Comparison of ENCODE assay signal across 12 mouse cellular contexts in genomic region chr12:16665022-16665421, GRCm38 (mm10). TPM values are rescaled to one million over a fixed set of nuclear protein-coding genes. Genes with fewer than 3 reads are reported as not detected.
DNase-seq lines count a peak whose midpoint lies in the region; ATAC-seq and TF ChIP-seq lines count a peak whose summit lies in the region.
"Had no signal": no experiment of that assay in that cellular context is flagged by ENCODE, and none has a peak within 500 bp of the region (broad histone marks: within the 10 kb centered on the region; RNA-seq: fewer than 3 reads in every experiment).

No protein-coding gene starts in this region.

- no peak overlapping the region for H3K4me2 ChIP-seq in CH12.LX (ENCODE audit: insufficient read depth, low read depth, poor library complexity, severe bottlenecking)
- H3K4me2 ChIP-seq in forebrain, embryonic 15.5 days (replicated peaks): no peak overlapping the region
- no peak overlapping the region for H3K4me2 ChIP-seq in midbrain, embryonic 11.5 days
- H3K4me2 ChIP-seq: liver, embryonic 15.5 days had no signal

- in situ Hi-C loops in CH12.LX (cut with MboI; ENCODE audit: low pct_ligation_motif_present, low pct_unique_long_range_greater_than_20kb, low sequenced_read_pairs): no loop called here

- no peak for TF ChIP-seq RAD21 in CH12.LX (IDR thresholded peaks at IDR 0.05; ENCODE audit: low read depth, low read length)

- DNase-seq in CH12.LX (ENCODE audit: extremely low read depth) (peak; percentile 2), ES-CJ7 (ENCODE audit: low read depth, low spot score) (peak; percentile 91)
- no peak for DNase-seq in midbrain, embryonic 11.5 days (ENCODE audit: low spot score, missing footprints)
- DNase-seq in adrenal gland, postnatal 25 days: no peak
- DNase-seq in urinary bladder, postnatal 36 days (ENCODE audit: low spot score in 2 of 2): no peak
- DNase-seq: gastrocnemius, postnatal 36 days; heart, postnatal 14 days; right cerebral cortex, postnatal 4 days; thymus, postnatal 25 days had no signal

- H3K9ac ChIP-seq in CH12.LX (ENCODE audit: insufficient read depth, low read depth): no peak overlapping the region
- no peak overlapping the region for H3K9ac ChIP-seq in forebrain, embryonic 15.5 days (replicated peaks)
- H3K9ac ChIP-seq in midbrain, embryonic 11.5 days (ENCODE audit: low read length): no peak overlapping the region
- H3K9ac ChIP-seq: liver, embryonic 15.5 days had no signal

- no peaks in the 10 kb centered on the region for H3K4me1 ChIP-seq in CH12.LX (ENCODE audit: control insufficient read depth in 1 of 2, insufficient read depth in 2 of 2)
- peaks cover 3% of the 10 kb centered on the region for H3K4me1 ChIP-seq in forebrain, embryonic 15.5 days
- H3K4me1 ChIP-seq in midbrain, embryonic 11.5 days (ENCODE audit: control insufficient read depth, insufficient read depth, low read length): peaks cover 4% of the 10 kb centered on the region
- H3K4me1 ChIP-seq: liver, embryonic 15.5 days had no signal

- no peak overlapping the region for H3K4me3 ChIP-seq in CH12.LX (replicated peaks in 1 of 3; ENCODE audit: low read depth in 2 of 3, low read length in 2 of 3, poor library complexity in 1 of 3)
- H3K4me3 ChIP-seq in forebrain, embryonic 15.5 days: no peak overlapping the region
- H3K4me3 ChIP-seq in midbrain, embryonic 11.5 days (ENCODE audit: low read depth, low read length): no peak overlapping the region
- H3K4me3 ChIP-seq: liver, embryonic 15.5 days had no signal

- no peak for TF ChIP-seq EP300 in CH12.LX (IDR thresholded peaks at IDR 0.05; ENCODE audit: low read length)

- dilution Hi-C loops in CH12.LX (cut with MboI; ENCODE audit: extremely low pct_ligation_motif_present, extremely low pct_unique_long_range_greater_than_20kb, low sequenced_read_pairs): no loop called here

- no peaks in the 10 kb centered on the region for H3K9me3 ChIP-seq in CH12.LX (replicated peaks; ENCODE audit: low read length)
- H3K9me3 ChIP-seq in forebrain, embryonic 15.5 days: no peaks in the 10 kb centered on the region
- H3K9me3 ChIP-seq in midbrain, embryonic 11.5 days (ENCODE audit: control insufficient read depth, low read length): no peaks in the 10 kb centered on the region
- H3K9me3 ChIP-seq: liver, embryonic 15.5 days had no signal

- TF ChIP-seq POLR2A in CH12.LX (IDR thresholded peaks at IDR 0.05; ENCODE audit: low read depth, low read length): no peak

- no peak overlapping the region for H3K27ac ChIP-seq in CH12.LX (ENCODE audit: insufficient read depth, low read depth)
- no peak overlapping the region for H3K27ac ChIP-seq in forebrain, embryonic 15.5 days (replicated peaks)
- no peak overlapping the region for H3K27ac ChIP-seq in midbrain, embryonic 11.5 days (ENCODE audit: low read depth, low read length)
- H3K27ac ChIP-seq: liver, embryonic 15.5 days had no signal

- no peak for TF ChIP-seq CTCF in CH12.LX (conservative IDR thresholded peaks at IDR 0.05 in 1 of 2, IDR thresholded peaks at IDR 0.05 in 1 of 2; ENCODE audit: low read depth in 2 of 2, low read length in 2 of 2)

- peak; percentile 24 for ATAC-seq in forebrain, embryonic 15.5 days (replicated peaks)
- ATAC-seq in midbrain, embryonic 11.5 days (ENCODE audit: low FRiP score): peak; percentile 49
- ATAC-seq in megakaryocyte progenitor cell, adult 5-6 weeks (replicated peaks; ENCODE audit: poor library complexity): no peak

- no peaks in the 10 kb centered on the region for H3K36me3 ChIP-seq in CH12.LX (replicated peaks in 1 of 2; ENCODE audit: control insufficient read depth in 1 of 2, insufficient read depth in 1 of 2, low read length in 1 of 2)
- no peaks in the 10 kb centered on the region for H3K36me3 ChIP-seq in forebrain, embryonic 15.5 days
- no peaks in the 10 kb centered on the region for H3K36me3 ChIP-seq in midbrain, embryonic 11.5 days (ENCODE audit: control insufficient read depth, insufficient read depth, low read length)
- H3K36me3 ChIP-seq: liver, embryonic 15.5 days had no signal

- 14% methylated on average over 1 of the region's 2 CpGs for WGBS in forebrain, embryonic 15.5 days
- 0% methylated on average over 2 of the region's 2 CpGs for whole genome bisulfite sequencing in midbrain, embryonic 11.5 days

- no peaks in the 10 kb centered on the region for H3K27me3 ChIP-seq in CH12.LX (replicated peaks)
- H3K27me3 ChIP-seq in forebrain, embryonic 15.5 days: no peaks in the 10 kb centered on the region
- H3K27me3 ChIP-seq in midbrain, embryonic 11.5 days (ENCODE audit: control insufficient read depth, insufficient read depth, low read length): no peaks in the 10 kb centered on the region
- H3K27me3 ChIP-seq: liver, embryonic 15.5 days had no signal

- no peaks in the 10 kb centered on the region for H3K79me2 ChIP-seq in CH12.LX (replicated peaks; ENCODE audit: control insufficient read depth, extremely low read depth, insufficient read depth, poor library complexity, severe bottlenecking)

TF ChIP-seq in CH12.LX, 34 proteins besides CTCF, POLR2A, EP300 and RAD21:
- TF ChIP-seq E2F4 (IDR thresholded peaks at IDR 0.05; ENCODE audit: insufficient replicate concordance, low read depth, low read length) (no peak), HCFC1 (IDR thresholded peaks at IDR 0.05; ENCODE audit: low read depth, low read length) (no peak), PAX5 (IDR thresholded peaks at IDR 0.05; ENCODE audit: low read length) (no peak), MYC (IDR thresholded peaks at IDR 0.05; ENCODE audit: low read depth, low read length) (no peak), SIN3A (IDR thresholded peaks at IDR 0.05; ENCODE audit: low read length) (no peak), GABPA (IDR thresholded peaks at IDR 0.05; ENCODE audit: insufficient replicate concordance, low read depth, low read length) (no peak), ZNF384 (IDR thresholded peaks at IDR 0.05; ENCODE audit: low read depth, low read length) (no peak), ZKSCAN1 (IDR thresholded peaks at IDR 0.05; ENCODE audit: borderline replicate concordance, low read depth, low read length) (no peak), JUND (conservative IDR thresholded peaks at IDR 0.05; ENCODE audit: low read depth, low read length) (no peak), RCOR1 (conservative IDR thresholded peaks at IDR 0.05; ENCODE audit: low read depth, low read length) (no peak), CHD2 (IDR thresholded peaks at IDR 0.05; ENCODE audit: low read length) (no peak), MAFK (IDR thresholded peaks at IDR 0.05; ENCODE audit: insufficient replicate concordance, low read length) (no peak)

RNA-seq across cellular contexts. Expression of gene Ntsr2, which starts 11.8 kb away (rescaled TPM):
- total RNA-seq in CH12.LX (2012; rRNA removed) (not detected in 2 replicates), CH12.LX (2014; rRNA removed) (not detected in 2 replicates)
- not detected in 2 replicates for polyA plus RNA-seq in CH12.LX (2012; ENCODE audit: insufficient read length, low read depth)
- 1.5 and 1.6 TPM in 2 replicates for polyA plus RNA-seq in forebrain, embryonic 15.5 days (2015; fragmentation: Nextera tagmentation; extraction: Ambion mirVana)
- polyA plus RNA-seq in midbrain, embryonic 11.5 days (2014; fragmentation: Nextera tagmentation; extraction: Ambion mirVana): not detected in 2 replicates
- 0.43 and 0.57 TPM in 2 replicates for total RNA-seq in adrenal gland, postnatal 25 days (2021)
- not detected in 2 replicates for total RNA-seq in megakaryocyte progenitor cell, adult 5-6 weeks (2015)
- not detected in 2 replicates for total RNA-seq in megakaryocyte progenitor cell, adult 5-6 weeks (2017)
- polyA plus RNA-seq: liver, embryonic 15.5 days had no signal

RNA-seq across cellular contexts. Expression of gene Lpin1, which starts 54.3 kb away (rescaled TPM):
- total RNA-seq in CH12.LX (2012; rRNA removed) (4.7 and 6.7 TPM in 2 replicates), CH12.LX (2014; rRNA removed) (5.3 and 6.1 TPM in 2 replicates)
- polyA plus RNA-seq in CH12.LX (2012; ENCODE audit: insufficient read length, low read depth): 6.9 and 7.5 TPM in 2 replicates
- polyA plus RNA-seq in forebrain, embryonic 15.5 days (2015; fragmentation: Nextera tagmentation; extraction: Ambion mirVana): 16.2 and 17.5 TPM in 2 replicates
- polyA plus RNA-seq in midbrain, embryonic 11.5 days (2014; fragmentation: Nextera tagmentation; extraction: Ambion mirVana): 10.5 and 11.4 TPM in 2 replicates
- total RNA-seq in adrenal gland, postnatal 25 days (2021): 53.1 and 72.2 TPM in 2 replicates
- 3.8 and 5.3 TPM in 2 replicates for total RNA-seq in megakaryocyte progenitor cell, adult 5-6 weeks (2015)
- 5.8 and 7.8 TPM in 2 replicates for total RNA-seq in megakaryocyte progenitor cell, adult 5-6 weeks (2017)

Comparison
In these comparisons a context has a peak if more than half of its experiments do, and no peak if none do; other contexts are left out.
1. DNase-seq: peak in CH12.LX (single experiment) and ES-CJ7 (single experiment); none in midbrain, embryonic 11.5 days (single experiment), adrenal gland, postnatal 25 days (single experiment) and urinary bladder, postnatal 36 days (0 of 2).